Mouse (Mus musculus): Measurements from ENCODE around the gene Ptrh2. TPM values are rescaled to one million over a fixed set of nuclear protein-coding genes. Genes with fewer than 3 reads are reported as not detected.
A peak's percentile ranks its signal among the peaks of the same experiment; 100 is the strongest.
"Not testable (repeated sequence)": the region's sequence is repeated elsewhere in the genome, so short reads cannot be mapped to it uniquely, and the experiment has no call there.

The Ptrh2 gene
- polyA plus RNA-seq, 1 experiment: 6.0 TPM

- TF ChIP-seq CTCF (conservative IDR thresholded peaks at IDR 0.05; ENCODE audit: insufficient read depth, insufficient read length, low read depth, low read length) (no peak), POLR2A (IDR thresholded peaks at IDR 0.05; ENCODE audit: low read depth, low read length) (no peak)
- Histone ChIP-seq H3K27me3 (replicated peaks; ENCODE audit: control insufficient read depth, insufficient read depth, low read length) (no peaks in the 10 kb centered on the region), H3K27ac (ENCODE audit: insufficient read depth, low read depth, low read length) (no peak overlapping the region), H3K4me1 (ENCODE audit: control insufficient read depth, insufficient read depth, low read length) (no peaks in the 10 kb centered on the region), H3K36me3 (ENCODE audit: control insufficient read depth, insufficient read depth, low read length) (peaks cover 19% of the 10 kb centered on the region), H3K4me3 (ENCODE audit: insufficient read depth, low read depth, low read length) (no peak overlapping the region)
- peak; percentile 50 for DNase-seq
- 65% methylated on average over 7 of the region's 7 CpGs for WGBS
Observed at GRCm38 (mm10) chr11:86724982-86725381, 41.2 kb downstream of the Ptrh2 start.

- Histone ChIP-seq H3K27me3 (replicated peaks; ENCODE audit: control insufficient read depth, insufficient read depth, low read length) (no peaks in the 10 kb centered on the region), H3K27ac (ENCODE audit: insufficient read depth, low read depth, low read length) (no peak overlapping the region), H3K4me3 (ENCODE audit: insufficient read depth, low read depth, low read length) (no peak overlapping the region), H3K36me3 (ENCODE audit: control insufficient read depth, insufficient read depth, low read length) (peaks cover 18% of the 10 kb centered on the region), H3K4me1 (ENCODE audit: control insufficient read depth, insufficient read depth, low read length) (no peaks in the 10 kb centered on the region)
- no peak for DNase-seq
- TF ChIP-seq POLR2A (IDR thresholded peaks at IDR 0.05; ENCODE audit: low read depth, low read length) (no peak), CTCF (conservative IDR thresholded peaks at IDR 0.05; ENCODE audit: insufficient read depth, insufficient read length, low read depth, low read length) (no peak)
Observed at GRCm38 (mm10) chr11:86725607-86726006, 41.8 kb downstream of the Ptrh2 start.

GRCm38 (mm10) chr11:86731443-86731842 lies 47.7 kb downstream of the Ptrh2 start:
- Histone ChIP-seq H3K27ac (ENCODE audit: insufficient read depth, low read depth, low read length) (no peak overlapping the region), H3K27me3 (replicated peaks; ENCODE audit: control insufficient read depth, insufficient read depth, low read length) (no peaks in the 10 kb centered on the region), H3K4me3 (ENCODE audit: insufficient read depth, low read depth, low read length) (no peak overlapping the region), H3K4me1 (ENCODE audit: control insufficient read depth, insufficient read depth, low read length) (peaks cover 8% of the 10 kb centered on the region; the same call in 1 of the 2 replicates), H3K36me3 (ENCODE audit: control insufficient read depth, insufficient read depth, low read length) (peaks cover 12% of the 10 kb centered on the region)
- TF ChIP-seq CTCF (conservative IDR thresholded peaks at IDR 0.05; ENCODE audit: insufficient read depth, insufficient read length, low read depth, low read length) (no peak), POLR2A (IDR thresholded peaks at IDR 0.05; ENCODE audit: low read depth, low read length) (no peak)
- WGBS: 90% methylated on average over 2 of the region's 2 CpGs
- no peak for DNase-seq

GRCm38 (mm10) chr11:86734241-86734939 lies 50.6 kb downstream of the Ptrh2 start:
- H3K4me1 ChIP-seq (ENCODE audit: control insufficient read depth, insufficient read depth, low read length): peaks cover 15% of the 10 kb centered on the region
- peak overlapping the region; percentile 76 for H3K27ac ChIP-seq (ENCODE audit: insufficient read depth, low read depth, low read length)
- H3K36me3 ChIP-seq (ENCODE audit: control insufficient read depth, insufficient read depth, low read length): peaks cover 10% of the 10 kb centered on the region
- peak; percentile 69 for DNase-seq
- no peak overlapping the region for H3K4me3 ChIP-seq (ENCODE audit: insufficient read depth, low read depth, low read length)
- H3K27me3 ChIP-seq (replicated peaks; ENCODE audit: control insufficient read depth, insufficient read depth, low read length): no peaks in the 10 kb centered on the region
- TF ChIP-seq CTCF (conservative IDR thresholded peaks at IDR 0.05; ENCODE audit: insufficient read depth, insufficient read length, low read depth, low read length) (no peak), POLR2A (IDR thresholded peaks at IDR 0.05; ENCODE audit: low read depth, low read length) (no peak)
- WGBS: 51% methylated on average over 10 of the region's 10 CpGs

- no peak for DNase-seq
- WGBS: 81% methylated on average over 4 of the region's 4 CpGs
- Histone ChIP-seq H3K36me3 (ENCODE audit: control insufficient read depth, insufficient read depth, low read length) (peaks cover 10% of the 10 kb centered on the region), H3K27me3 (replicated peaks; ENCODE audit: control insufficient read depth, insufficient read depth, low read length) (no peaks in the 10 kb centered on the region), H3K4me1 (ENCODE audit: control insufficient read depth, insufficient read depth, low read length) (peaks cover 15% of the 10 kb centered on the region), H3K27ac (ENCODE audit: insufficient read depth, low read depth, low read length) (no peak overlapping the region), H3K4me3 (ENCODE audit: insufficient read depth, low read depth, low read length) (no peak overlapping the region)
- TF ChIP-seq POLR2A (IDR thresholded peaks at IDR 0.05; ENCODE audit: low read depth, low read length) (no peak), CTCF (conservative IDR thresholded peaks at IDR 0.05; ENCODE audit: insufficient read depth, insufficient read length, low read depth, low read length) (no peak)
Observed at GRCm38 (mm10) chr11:86734993-86735392, 51.2 kb downstream of the Ptrh2 start.

GRCm38 (mm10) chr11:86737301-86738000 lies 53.7 kb downstream of the Ptrh2 start:
- TF ChIP-seq CTCF (conservative IDR thresholded peaks at IDR 0.05; ENCODE audit: insufficient read depth, insufficient read length, low read depth, low read length): no peak
- TF ChIP-seq POLR2A (IDR thresholded peaks at IDR 0.05; ENCODE audit: low read depth, low read length): no peak
- peaks cover 20% of the 10 kb centered on the region for H3K4me1 ChIP-seq (ENCODE audit: control insufficient read depth, insufficient read depth, low read length)
- no peak overlapping the region for H3K4me3 ChIP-seq (ENCODE audit: insufficient read depth, low read depth, low read length)
- peak; percentile 59 for DNase-seq
- H3K27me3 ChIP-seq (replicated peaks; ENCODE audit: control insufficient read depth, insufficient read depth, low read length): no peaks in the 10 kb centered on the region
- peaks cover 3% of the 10 kb centered on the region; the same call in 1 of the 2 replicates for H3K36me3 ChIP-seq (ENCODE audit: control insufficient read depth, insufficient read depth, low read length)
- peak overlapping the region; percentile 23; the same call in 1 of the 2 replicates for H3K27ac ChIP-seq (ENCODE audit: insufficient read depth, low read depth, low read length)
- WGBS: 32% methylated on average over 8 of the region's 8 CpGs

GRCm38 (mm10) chr11:86738308-86738707 lies 54.5 kb downstream of the Ptrh2 start:
- H3K27me3 ChIP-seq (replicated peaks; ENCODE audit: control insufficient read depth, insufficient read depth, low read length); H3K27ac ChIP-seq (ENCODE audit: insufficient read depth, low read depth, low read length); H3K36me3 ChIP-seq (ENCODE audit: control insufficient read depth, insufficient read depth, low read length); DNase-seq; H3K4me3 ChIP-seq (ENCODE audit: insufficient read depth, low read depth, low read length): not testable (repeated sequence)
- WGBS: 94% methylated on average over 1 of the region's 1 CpGs
- H3K4me1 ChIP-seq (ENCODE audit: control insufficient read depth, insufficient read depth, low read length): peaks cover 23% of the 10 kb centered on the region

Measured in kidney, adult 2 months (tissue).